Mouse (Mus musculus) colon, adult 2 months (tissue): ENCODE results near the gene Gabrp. TPM values are rescaled to one million over a fixed set of nuclear protein-coding genes. Genes with fewer than 3 reads are reported as not detected.

Source experiments
- polyA plus RNA-seq: library from polyadenylated mRNA; depleted of rRNA; stranded (reverse); fragments of >200 nt; gene quantifications from 2 replicates; pipeline ENCODE4 v1.2.3, GENCODE M21; 2012; rRNA removed

Gene Gabrp
- 0.08 and 0.26 TPM in 2 replicates for polyA plus RNA-seq

GRCm38 (mm10) chr11:33578859-33579258 lies at the start of gene Gabrp:
Gabrp (minus strand) TSS chr11:33578959.

DNA sequence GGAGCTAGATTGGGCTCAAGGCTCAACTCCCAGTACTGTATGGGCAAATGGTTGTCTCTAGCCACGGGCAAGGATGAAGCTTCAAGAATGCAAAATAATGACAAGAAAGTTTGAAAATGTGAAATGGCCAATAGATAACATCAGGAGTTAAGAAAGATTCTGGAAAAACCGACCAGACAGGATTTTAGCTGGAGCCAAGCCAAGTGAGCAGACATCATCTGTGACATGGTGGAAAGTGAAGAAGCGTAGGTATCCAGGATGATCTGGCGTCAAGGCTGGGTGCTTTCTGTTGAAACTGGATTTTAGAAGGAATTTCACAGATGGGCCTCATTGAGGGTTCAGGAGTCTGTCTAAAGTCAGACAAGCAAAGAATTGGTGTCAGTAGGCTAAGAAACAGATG lies 20.2 kb upstream of the Gabrp start, which contains the start of gene D130052B06Rik:
TSS of gene D130052B06Rik (plus strand) at position 317 of the 400 bp plus-strand sequence.

DNA sequence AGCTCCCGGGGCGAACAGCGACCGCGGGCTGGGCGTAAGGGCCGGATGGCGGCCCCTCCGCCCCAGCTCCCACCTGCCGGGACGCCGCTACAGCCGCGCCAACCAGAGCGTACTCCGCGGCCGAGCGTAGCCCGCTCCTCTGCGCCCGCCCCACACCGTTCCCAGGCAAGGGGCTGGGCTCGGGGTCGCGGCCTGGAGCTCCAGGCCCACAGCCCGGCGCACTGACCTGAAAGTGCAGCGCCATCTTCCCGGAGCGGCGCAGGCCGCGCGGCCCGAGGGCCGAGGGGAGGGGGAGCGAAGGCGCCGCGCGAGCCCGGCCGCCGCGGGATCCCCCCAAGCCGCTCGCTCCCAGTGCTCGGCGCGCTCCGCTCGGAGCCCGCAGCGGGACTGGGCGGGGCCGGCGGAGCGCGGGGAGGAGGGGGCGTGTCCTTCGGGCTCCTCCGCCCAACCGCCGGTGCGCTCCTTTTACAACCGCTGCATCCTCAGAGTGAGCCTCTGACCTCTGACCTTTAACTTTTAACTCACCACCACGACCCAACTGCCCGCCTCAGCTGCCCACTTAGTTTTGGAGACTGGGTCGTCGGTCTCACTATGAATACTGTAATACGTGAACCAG lies 65.3 kb downstream of the Gabrp start, which contains the start of gene Ranbp17:
TSS of gene Ranbp17 (minus strand) at position 371 of the 616 bp plus-strand sequence.

Other genes with a start within 250 kb of the Gabrp start
- gene Ranbp17, start 65.2 kb downstream of the Gabrp start, polyA plus RNA-seq, result 0.10 and 0.35 TPM in 2 replicates
- not detected in 2 replicates for gene D130052B06Rik, start 20.3 kb upstream of the Gabrp start, polyA plus RNA-seq